Mouse (Mus musculus) cerebellum, adult 18-20 months (tissue): ENCODE measurements at regions not wholly inside any gene's neighbourhood (a gene's known extent, or its start where the extent isn't known, plus 50 kb on each side); places are given as distances from the start of the nearest gene placed in this dataset.

Experiments
- DNase-seq, 2 experiments: peaks; one replicate each; pipeline ENCODE4 v3.0.0; 2021

DNA sequence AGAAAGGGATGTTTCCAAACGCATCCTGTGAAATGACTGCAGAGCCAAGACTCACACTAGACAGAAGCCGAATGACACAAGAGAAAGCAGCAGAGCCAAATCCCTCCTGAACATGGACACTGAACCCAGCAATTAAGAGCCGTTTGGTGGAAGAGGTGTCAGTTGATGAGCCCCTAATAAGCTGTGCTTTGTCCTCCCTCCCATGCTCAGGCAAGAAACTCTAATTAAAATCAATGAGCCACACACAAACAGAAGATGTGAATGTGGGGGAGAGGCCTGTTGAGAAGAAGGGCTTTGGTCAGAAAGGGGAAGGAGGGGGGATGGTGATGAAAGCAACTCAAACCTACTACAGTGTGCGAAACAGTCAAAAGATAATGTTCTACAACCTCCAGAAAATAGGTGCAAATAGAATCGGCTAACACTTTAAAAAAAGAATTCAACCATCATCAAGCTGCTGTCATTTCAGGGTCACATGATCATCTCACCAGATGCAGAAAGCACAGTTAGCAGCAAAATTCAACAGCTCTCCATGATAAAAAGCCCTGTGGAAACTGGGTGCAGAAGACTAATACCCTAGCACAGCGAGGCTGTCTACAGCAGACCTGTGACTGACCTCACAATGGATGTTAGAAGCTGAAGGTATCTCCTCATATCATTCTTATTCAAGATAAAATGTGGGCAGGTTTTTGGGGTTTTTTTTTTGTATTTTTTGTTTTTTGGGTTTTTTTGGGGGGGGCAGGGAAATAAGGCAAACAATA, 153.2 kb upstream of the Gm15217 start:
- no peak for DNase-seq

GRCm38 (mm10) chr14:46234040-46234439, 145.2 kb upstream of the Gm15217 start:
- DNase-seq: no peak

DNA sequence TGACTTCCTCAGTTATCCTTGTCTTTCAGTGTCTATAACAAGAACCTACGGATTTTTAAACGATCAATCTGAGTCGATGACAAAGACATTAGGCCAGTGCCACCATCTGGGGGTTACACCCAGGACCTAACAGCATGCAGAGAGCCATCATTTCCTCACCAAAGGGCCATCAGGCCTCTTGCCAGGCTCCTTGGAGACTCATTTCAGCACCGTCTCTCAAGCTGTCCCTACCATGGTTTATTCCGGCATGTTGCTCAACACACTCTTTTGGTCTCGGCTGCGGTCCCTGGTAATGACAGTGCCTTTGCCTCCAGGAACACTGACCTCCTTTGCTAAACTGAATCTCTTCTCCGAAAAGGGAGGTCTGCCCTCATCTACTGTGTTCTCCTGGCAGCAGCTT, 144.4 kb upstream of the Gm15217 start:
- DNase-seq: no peak

DNA sequence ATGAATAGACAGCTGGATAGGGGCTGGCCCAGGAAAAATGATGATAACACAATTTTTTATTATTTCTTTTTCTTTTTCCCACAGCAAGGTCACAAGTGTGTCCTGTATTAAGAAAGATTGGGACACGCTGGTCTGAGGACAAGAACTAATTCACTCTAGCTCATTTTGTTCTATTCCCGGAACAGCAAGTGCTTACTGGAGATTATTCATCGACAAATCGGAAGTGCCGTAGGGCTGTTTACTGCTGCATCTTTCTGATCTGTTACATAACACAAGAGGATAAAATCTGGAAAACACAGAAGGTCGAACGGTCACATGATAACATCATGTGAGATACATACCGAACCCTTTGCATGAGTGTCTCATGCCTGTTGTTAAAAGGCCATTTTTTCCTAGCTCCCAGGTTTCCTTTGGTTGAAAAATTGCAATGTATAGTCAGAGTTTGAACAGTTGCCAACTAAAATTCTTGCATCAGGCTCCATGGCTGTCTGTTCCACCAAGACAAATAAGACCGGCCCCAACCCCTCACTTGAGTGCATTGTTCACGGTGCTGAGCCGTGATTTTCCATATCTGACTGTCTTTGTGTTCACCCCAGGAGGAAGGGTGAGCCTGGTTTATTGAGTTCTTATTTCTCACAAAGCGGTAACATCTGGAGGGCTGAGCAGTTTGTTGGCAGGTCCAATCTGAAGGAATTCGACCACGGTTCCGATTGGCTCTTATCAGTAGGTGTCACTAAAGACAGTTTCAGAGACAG, 139.0 kb upstream of the Gm15217 start:
- DNase-seq: no peak

- no peak for DNase-seq
These were observed 138.3 kb upstream of the Gm15217 start for GRCm38 (mm10) chr14:46240896-46241295.

DNA sequence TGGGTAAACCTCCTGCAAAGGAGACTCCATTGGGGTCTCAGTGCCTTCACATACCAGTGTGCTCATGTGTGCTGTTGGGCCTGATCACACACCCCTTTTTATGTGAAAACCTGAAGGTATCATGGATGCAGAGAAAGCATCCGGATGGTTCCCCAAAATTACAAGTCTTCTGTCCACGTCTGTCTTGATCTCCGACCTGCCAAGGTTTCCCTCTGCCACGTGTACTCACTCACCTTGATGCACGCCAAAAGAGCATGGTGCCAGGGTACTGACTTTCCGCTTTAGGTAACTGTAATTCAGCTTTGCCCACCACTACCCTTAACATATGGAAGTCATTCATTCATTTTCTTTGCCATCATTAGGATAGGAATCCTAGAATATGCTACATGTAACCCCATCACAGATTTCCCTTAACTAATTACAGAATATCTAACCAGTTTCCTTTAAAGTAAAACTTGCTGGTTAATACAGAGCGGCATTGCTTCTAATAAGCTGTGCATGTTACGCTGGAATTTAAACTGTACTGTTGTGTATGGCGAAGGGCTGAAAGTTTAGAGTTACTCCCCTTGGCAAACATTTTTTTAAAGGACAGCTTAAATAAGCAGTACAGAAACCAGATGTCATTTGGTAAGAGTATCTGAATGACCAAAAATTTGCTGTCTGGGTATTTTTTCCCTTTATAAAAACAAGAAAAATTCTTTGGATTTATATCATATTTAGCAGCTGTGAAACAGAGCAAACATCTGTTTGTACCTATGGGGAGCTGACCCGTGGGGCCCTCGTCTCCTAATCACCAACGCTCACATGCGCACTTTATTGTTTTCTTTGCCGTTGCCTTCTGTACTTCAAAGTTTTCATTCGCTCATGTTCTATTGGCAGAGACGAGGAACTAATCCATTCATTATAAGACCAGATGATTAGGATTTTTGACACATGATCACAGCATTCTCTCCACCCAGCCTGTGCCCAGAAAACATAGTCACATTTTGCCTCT, 131.4 kb upstream of the Gm15217 start:
- no peak for DNase-seq

DNA sequence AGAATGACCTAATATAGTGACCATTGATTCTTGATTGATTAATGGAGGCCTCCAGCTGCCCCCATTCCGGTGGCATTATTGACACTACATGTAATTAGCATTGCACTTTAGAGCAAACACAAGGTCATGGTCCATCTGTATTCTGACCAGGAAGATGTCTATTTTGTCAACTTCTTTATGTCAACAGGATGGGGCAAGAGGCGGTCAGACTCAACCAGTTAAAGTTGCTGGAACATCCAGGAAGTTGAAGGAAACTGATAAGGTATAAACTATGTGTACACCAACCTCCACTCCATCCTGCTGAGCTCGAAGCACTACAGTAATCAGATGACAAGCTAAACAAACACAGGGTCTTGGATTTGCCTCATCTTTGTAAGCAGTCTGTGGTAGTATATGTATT, 130.1 kb upstream of the Gm15217 start:
- no peak for DNase-seq

DNA sequence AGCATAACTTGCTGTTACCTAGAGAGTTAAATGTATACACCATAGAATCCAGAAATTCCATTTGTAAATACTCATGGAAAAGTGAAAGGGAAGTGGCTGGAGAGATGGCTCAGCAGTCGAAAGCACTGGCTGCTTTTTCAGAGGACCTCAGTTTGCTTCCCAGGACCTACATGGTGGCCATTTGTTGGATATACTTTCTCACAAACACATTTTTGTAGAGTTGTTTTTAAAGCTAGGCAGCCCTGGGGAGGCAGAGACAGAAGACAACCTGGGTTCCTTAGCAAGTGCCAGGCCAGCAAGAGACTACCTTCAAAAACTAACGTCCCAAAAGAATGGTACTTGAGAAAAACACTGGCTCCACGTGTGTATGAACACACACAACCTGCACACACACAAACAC, 124.0 kb upstream of the Gm15217 start:
- no peak for DNase-seq

DNA sequence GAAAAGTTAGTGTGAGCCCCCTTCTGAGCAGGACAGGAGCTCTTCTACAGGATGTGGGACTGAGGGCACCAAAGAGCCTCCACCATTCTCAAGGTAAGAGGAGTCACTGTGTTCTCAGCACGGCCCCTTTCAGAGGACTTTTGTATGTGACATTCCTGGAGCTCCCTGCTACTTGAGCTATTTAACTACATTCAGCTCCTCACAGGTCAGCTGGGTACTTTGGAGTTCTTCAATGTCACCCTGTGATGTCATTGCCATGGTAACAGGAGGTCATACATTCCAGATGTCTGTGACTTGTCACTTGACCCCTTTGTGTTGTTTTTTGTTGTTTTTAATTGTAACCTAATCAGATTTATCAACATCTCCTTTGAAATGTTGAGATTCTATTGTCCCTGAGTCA, 122.9 kb upstream of the Gm15217 start:
- no peak for DNase-seq

- DNase-seq: no peak
These were observed 121.9 kb upstream of the Gm15217 start for GRCm38 (mm10) chr14:46257311-46257710.

DNA sequence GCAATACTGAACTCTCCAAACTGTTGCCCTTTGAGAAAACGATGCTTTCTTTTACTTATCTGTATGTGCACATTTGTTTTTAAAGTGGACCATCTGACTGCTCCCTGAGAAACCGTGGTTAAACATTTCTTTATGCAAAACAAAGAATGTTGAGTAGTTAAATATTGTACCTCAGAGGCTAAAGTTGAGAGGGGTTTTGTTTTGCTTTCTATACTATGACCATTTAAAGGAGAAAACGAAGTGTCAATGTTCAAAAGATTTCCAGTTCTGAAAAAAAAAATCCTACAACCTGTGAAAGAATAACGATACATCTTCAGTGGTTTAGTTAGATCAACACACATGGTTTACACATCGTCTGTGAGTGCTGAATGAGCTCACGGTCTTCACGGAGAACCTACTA, 120.7 kb upstream of the Gm15217 start:
- DNase-seq: no peak

DNA sequence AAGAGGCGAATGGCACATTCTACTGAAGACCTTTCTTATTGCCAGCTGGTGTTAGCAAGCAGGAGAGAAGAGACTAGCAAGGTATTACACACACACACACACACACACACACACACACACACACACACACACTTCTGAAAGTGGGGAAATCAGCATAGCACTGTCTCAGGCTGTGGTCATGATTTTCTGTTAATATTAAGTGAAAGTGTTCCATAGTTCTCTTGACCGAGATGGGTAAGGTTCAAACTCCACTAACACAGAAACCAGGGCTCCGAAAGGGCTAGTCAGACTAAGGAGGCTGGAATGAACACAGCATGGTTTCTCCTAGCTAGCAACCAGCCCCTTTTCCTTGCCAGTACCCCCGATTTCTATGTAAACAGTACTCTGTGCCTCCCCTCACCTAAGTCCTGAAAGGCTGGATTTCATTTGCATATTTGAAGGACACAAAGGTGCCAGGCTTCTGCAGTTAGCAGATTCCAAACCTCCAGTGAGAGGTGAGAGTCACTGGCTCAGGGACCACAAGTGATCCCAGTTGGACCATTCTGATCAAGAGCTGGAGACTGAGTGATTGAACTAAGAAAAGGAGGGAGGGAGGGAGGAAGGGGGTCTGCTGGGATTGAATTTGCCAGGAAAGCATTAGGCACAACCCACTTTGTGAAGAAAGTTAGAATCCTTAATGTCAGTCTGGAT, 118.8 kb upstream of the Gm15217 start:
- DNase-seq: no peak

DNA sequence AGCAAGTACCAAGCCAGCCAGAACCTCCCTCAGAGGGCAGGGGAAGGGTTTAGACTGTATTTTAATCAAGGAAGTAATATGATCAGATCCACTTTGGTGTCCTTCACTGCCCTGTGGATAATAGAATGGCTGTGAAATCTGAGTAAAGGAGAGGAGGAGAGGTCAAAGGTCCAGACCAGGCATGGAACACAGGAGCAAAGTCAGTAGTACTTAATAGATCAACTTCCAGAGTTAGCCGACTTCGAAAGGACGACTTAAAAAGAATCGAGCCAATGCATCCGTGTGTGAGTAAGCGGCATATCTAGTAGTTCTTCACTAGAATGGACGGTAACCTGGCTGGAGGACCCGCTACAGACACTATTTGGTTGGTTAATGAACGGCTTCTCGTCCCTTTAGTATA, 103.8 kb upstream of the Gm15217 start:
- no peak for DNase-seq

DNA sequence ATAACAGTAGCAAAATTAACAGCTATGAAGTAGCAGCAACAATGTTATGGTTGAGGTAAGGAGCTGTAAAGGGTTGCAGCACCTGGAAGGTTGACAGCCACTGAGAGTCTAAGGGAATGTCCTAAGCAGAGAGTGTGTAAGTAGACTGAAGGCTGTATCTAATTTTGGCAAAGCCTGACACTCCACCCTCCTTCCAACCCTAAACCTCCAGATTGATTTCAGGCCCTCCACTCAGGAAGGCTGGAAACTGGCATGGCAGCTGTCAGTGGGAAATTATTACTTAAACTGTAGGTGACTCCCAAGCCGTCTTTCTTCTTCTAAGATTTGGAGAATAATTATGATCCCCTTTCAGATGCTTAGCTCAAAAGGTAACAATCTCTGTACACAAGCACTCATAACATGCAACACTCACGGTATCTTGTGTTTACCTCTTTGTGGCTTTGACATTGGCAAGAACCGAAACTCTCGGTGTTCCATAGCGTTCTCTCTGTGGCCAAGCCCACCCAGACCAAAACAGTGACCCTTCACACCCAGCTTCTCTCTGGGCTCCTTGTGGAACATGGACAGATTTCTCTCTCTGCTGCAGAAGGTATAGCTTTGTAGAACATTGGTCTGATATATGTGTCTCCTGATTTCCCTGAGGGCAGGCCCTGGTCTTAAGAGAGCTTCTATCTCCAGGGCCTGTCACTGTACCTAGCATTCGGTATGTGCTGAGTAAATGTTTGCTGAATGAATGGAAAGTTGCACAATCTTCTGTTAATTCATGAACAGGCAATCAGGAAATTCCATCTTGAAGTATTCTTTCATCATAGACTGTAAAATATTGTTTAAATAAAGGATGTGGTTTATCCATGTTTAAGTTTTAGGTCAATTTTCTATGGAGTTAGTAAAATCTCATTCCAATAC, 102.0 kb upstream of the Gm15217 start:
- DNase-seq: no peak

DNA sequence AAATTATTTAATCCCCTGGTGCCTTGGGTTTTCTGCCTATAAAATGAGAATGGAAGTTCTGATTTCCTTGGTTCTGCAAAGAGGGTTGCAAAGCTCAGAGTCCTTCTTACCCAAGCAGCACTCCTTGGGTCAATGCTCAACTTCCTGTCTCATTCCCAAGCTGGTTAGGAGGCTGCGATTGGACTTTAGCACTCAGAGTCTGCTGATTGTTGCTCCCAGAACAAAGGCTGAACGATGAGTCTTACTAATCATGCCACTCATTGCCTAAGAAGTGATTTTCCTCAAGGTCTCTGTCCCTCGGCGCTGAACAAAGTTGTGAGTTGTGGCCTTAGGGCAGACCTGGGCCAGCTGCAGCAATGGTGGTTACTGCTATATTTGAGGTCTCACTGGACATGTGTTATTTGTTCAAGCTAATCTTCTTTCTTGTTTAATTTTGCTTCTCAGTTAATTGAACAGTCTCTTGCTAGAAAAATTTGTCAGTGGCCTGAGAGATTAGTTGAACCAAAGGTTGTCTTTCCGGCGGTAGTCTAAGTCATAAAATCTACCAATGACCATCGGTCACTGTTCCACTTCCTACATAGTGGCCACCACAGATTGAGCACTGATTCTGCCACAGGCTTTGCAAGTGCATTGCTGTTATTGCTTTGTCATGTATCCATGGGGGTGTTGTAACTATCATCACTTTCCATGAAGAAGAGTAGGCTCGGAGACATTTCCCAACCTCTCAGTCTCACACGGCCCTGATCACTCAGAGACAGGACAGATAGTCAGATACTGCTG, 101.2 kb upstream of the Gm15217 start:
- no peak for DNase-seq

- no peak for DNase-seq
These were observed 86.8 kb upstream of the Gm15217 start for GRCm38 (mm10) chr14:46292398-46292797.

DNA sequence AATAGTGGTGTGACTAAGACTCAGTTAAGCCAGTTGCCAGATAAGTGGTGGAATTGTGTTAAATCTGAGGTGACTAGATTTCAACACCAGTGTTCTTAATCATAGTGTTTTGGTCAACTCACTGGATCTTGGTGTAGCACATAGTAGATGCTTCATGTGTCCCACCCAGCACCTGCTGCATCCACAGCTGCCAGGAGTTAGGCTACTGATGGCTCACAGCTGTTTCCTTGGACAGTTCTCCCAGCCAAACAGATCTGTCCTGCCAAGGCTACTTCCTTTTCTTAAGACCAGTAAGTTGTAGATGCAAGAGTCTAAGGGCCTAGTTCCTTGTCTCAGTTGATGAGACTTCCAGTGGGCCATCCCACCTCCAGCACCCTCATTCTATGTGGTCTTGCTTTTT, 82.9 kb upstream of the Gm15217 start:
- no peak for DNase-seq

GRCm38 (mm10) chr14:46300546-46300945, 78.7 kb upstream of the Gm15217 start:
- no peak for DNase-seq

- DNase-seq: no peak
These were observed 76.6 kb upstream of the Gm15217 start for GRCm38 (mm10) chr14:46302601-46303000.

GRCm38 (mm10) chr14:46305267-46305666, 73.9 kb upstream of the Gm15217 start:
- no peak for DNase-seq

DNA sequence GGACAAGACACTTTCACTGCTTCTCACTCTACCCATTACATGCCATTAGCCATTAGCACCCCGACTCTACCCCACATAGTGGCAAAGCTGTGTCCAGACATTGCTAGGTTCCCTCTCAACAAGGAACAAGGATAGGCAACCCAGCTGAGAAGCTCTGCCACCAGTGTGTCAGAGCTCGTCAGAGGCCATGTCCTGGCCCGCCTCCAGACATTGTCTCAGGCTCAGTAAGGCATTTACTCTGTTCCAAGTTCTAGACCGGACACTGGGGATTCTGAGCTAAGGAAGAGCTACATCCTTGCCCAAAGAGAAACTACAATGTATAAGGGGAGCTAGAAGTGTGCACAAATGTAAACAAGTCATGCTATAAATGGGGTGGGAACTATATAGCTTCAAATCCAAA, 66.2 kb upstream of the Gm15217 start:
- no peak for DNase-seq
